8 mouse cellular contexts compared by ENCODE assay signal in the genomic region with DNA sequence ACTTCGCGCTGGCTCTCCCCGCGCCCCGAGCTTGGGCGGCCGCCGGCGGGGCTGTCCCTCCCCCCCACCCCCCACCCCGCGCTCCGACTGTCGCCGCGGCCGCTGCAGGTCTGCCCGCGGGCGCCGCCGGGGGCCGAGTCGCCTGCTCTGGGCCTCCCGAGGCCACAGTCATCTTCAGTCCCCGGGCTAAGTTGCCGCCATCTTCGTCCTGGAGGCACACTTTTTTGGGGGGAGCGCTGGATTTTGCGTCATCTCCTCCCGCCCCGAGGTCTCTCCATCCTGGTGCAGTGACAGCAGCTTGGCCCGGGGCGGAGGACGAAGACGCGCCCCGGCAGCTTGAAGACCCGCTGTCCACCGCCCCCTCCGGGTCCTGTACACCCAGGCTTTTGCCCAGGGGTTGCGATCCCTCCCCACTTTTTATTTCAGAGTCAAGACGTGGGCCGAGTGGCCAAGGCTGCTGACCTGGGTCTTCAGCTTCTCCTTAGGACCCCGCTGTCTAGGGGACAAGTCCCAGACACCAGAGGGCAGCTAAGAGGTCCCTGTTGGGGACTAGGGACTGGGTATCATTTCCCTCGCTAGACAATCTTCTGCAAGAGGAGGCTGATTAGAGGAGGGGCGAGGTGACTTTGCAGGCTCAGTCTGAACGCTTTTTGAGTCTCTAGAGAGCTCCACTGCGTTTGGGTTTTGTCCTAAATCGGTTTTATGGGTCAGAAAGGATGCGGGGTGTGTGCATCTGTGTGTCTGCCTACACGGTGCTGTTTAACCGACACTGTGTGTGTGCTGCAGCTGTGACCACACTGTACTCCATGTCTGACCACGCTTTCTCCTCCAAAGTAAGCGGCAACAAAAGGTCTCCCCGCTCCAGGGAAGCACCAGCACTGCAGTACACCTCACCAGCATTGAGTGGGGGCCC. TPM values are rescaled to one million over a fixed set of nuclear protein-coding genes. Genes with fewer than 3 reads are reported as not detected.
DNase-seq lines count a peak whose midpoint lies in the region; ATAC-seq lines count a peak whose summit lies in the region.

No protein-coding gene starts in this region.

- peak overlapping the region; percentile 75 for H3K9ac ChIP-seq in forebrain, embryonic 13.5 days
- peak overlapping the region; percentile 76 for H3K9ac ChIP-seq in midbrain, embryonic 13.5 days (replicated peaks)

- H3K4me2 ChIP-seq in forebrain, embryonic 13.5 days = peak overlapping the region; percentile 91
- H3K4me2 ChIP-seq in midbrain, embryonic 13.5 days (replicated peaks) = peak overlapping the region; percentile 79

- peaks cover 2% of the 10 kb centered on the region; the same call in 1 of the 2 replicates for H3K4me1 ChIP-seq in brown adipose tissue, adult 24 weeks (ENCODE audit: control insufficient read depth, insufficient read depth, insufficient read length, low read length)
- peaks cover 27% of the 10 kb centered on the region for H3K4me1 ChIP-seq in forebrain, embryonic 13.5 days
- H3K4me1 ChIP-seq in midbrain, embryonic 13.5 days (replicated peaks) = peaks cover 30% of the 10 kb centered on the region

- H3K36me3 ChIP-seq in forebrain, embryonic 13.5 days (ENCODE audit: poor library complexity, severe bottlenecking) = no peaks in the 10 kb centered on the region
- no peaks in the 10 kb centered on the region for H3K36me3 ChIP-seq in midbrain, embryonic 13.5 days

- under 1% methylated on average over 50 of the region's 55 CpGs for WGBS in forebrain, embryonic 13.5 days
- WGBS in midbrain, embryonic 13.5 days = under 1% methylated on average over 52 of the region's 55 CpGs

- H3K9me3 ChIP-seq in forebrain, embryonic 13.5 days (replicated peaks) = no peaks in the 10 kb centered on the region
- no peaks in the 10 kb centered on the region for H3K9me3 ChIP-seq in midbrain, embryonic 13.5 days

- peaks cover 26% of the 10 kb centered on the region for H3K27me3 ChIP-seq in forebrain, embryonic 13.5 days
- H3K27me3 ChIP-seq in midbrain, embryonic 13.5 days = peaks cover 5% of the 10 kb centered on the region; the same call in 1 of the 2 replicates

- peak; percentile 5 to 49 for DNase-seq in adrenal gland, adult (ENCODE audit: inconsistent age in 2 of 2, low spot score in 1 of 2)
- no peak for DNase-seq in adrenal gland, postnatal 4 days (ENCODE audit: low spot score in 2 of 2)
- peak; percentile 44 to 60 for DNase-seq in layer of hippocampus, postnatal 10 days (ENCODE audit: low spot score in 2 of 2)
- DNase-seq in urinary bladder, postnatal 10 days (ENCODE audit: low spot score) = no peak
- DNase-seq in spleen, postnatal 36 days (ENCODE audit: low spot score in 2 of 2) = no peak

- H3K27ac ChIP-seq in brown adipose tissue, adult 24 weeks (replicated peaks; ENCODE audit: low read depth, low read length) = no peak overlapping the region
- H3K27ac ChIP-seq in forebrain, embryonic 13.5 days = peak overlapping the region; percentile 73
- peak overlapping the region; percentile 92 for H3K27ac ChIP-seq in midbrain, embryonic 13.5 days

- peak; percentile 57 for ATAC-seq in forebrain, embryonic 13.5 days
- peak; percentile 70 for ATAC-seq in midbrain, embryonic 13.5 days

- H3K4me3 ChIP-seq in brown adipose tissue, adult 24 weeks (ENCODE audit: insufficient read depth, low read depth, low read length) = peak overlapping the region; percentile 16
- peak overlapping the region; percentile 68 for H3K4me3 ChIP-seq in forebrain, embryonic 13.5 days
- peak overlapping the region; percentile 84 for H3K4me3 ChIP-seq in midbrain, embryonic 13.5 days (replicated peaks)

RNA-seq across cellular contexts. Expression of a gene that starts 0.9 kb away (rescaled TPM):
- 10 to 100 TPM; 20.7 to 22.4 TPM for total RNA-seq in adrenal gland, postnatal 4 days (2021)
- polyA plus RNA-seq in brown adipose tissue, adult 24 weeks (2012; ENCODE audit: insufficient read depth, insufficient read length, missing spikeins) = not detected in 2 replicates
- 10.3 and 10.4 TPM in 2 replicates for polyA plus RNA-seq in forebrain, embryonic 13.5 days (2015; fragmentation: Nextera tagmentation; extraction: Ambion mirVana)
- 10 to 100 TPM; 85.3 to 94.9 TPM for total RNA-seq in layer of hippocampus, postnatal 10 days (2021)
- polyA plus RNA-seq in midbrain, embryonic 13.5 days (2015; fragmentation: Nextera tagmentation; extraction: Ambion mirVana) = 21.2 and 21.9 TPM in 2 replicates

Comparison
In these comparisons a context has a peak if more than half of its experiments do, and no peak if none do; other contexts are left out.
1. DNase-seq: peak in adrenal gland, adult (2 of 2) and layer of hippocampus, postnatal 10 days (2 of 2); none in adrenal gland, postnatal 4 days (0 of 2), urinary bladder, postnatal 10 days (single experiment) and spleen, postnatal 36 days (0 of 2).
2. H3K4me3 ChIP-seq: peak in every context shown above with its lines; median percentile 84 in midbrain, embryonic 13.5 days; 68 in forebrain, embryonic 13.5 days; 16 in brown adipose tissue, adult 24 weeks.
3. RNA of a gene that starts 0.9 kb away (polyA plus RNA-seq): 21.2 to 21.9 TPM in midbrain, embryonic 13.5 days and 10.3 to 10.4 TPM in forebrain, embryonic 13.5 days; not detected in brown adipose tissue, adult 24 weeks; every median in the first group is over 10 times any median in the second.